Mouse (Mus musculus) right cerebral cortex, postnatal 14 days (tissue): Measurements from ENCODE around the gene Kcnc3.

ENCODE experiments used
- DNase-seq: peaks from one replicate; pipeline ENCODE4 v3.0.0; 2022

Gene Kcnc3

GRCm38 (mm10) chr7:44571811-44572210 lies 18.7 kb upstream of the Kcnc3 start:
- no peak for DNase-seq

DNA sequence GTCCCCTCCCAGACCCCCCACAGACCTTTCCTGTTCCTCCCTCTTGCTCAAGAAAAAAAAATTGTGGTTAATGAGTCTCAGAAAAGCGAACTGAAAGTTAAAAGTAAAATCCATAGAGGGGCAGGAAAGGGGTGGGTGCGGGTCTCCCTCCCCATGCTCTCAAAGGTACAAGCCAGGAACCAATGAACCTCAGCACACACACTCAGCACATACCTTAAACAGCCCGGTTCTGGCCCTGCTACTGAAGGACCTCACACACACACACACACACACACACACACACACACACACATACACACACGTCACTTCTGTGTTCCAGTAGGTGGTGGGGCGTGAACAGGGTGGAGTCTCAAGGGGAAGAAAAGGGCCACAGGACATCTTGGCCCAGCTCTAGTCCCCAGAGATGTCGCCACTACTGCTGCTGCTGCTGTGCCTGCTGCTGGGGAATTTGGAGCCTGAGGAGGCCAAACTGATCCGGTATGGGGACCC lies 18.2 kb upstream of the Kcnc3 start, which contains the start of gene Napsa:
TSS of gene Napsa (plus strand) at position 168 of the 489 bp plus-strand sequence.
- no peak for DNase-seq

DNA sequence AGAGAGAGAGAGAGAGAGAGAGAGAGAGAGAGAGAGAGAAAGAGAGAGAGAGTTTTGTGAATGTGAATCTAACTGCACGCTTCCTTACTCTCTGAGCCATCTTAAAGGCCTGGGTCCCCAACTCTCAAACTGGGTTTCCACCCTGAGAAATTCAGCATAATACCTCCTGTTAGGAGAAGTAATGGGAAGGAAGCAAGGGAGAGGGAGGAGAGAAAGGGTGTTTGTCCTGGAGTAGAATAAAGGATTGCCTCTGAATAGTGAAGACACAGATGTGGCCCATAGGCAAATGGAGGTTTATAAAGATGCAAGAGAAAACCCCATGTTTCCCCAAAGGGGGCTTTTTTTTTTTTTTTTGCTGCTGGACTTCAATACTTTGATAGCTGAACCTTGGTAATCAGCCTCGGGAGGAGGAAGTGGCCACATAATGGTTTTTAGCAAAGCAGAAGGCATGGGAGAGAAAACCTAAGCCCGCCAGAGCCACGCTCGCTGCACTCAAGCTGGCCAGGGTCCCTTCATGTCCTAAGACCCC lies 17.4 kb upstream of the Kcnc3 start:
- no peak for DNase-seq

DNA sequence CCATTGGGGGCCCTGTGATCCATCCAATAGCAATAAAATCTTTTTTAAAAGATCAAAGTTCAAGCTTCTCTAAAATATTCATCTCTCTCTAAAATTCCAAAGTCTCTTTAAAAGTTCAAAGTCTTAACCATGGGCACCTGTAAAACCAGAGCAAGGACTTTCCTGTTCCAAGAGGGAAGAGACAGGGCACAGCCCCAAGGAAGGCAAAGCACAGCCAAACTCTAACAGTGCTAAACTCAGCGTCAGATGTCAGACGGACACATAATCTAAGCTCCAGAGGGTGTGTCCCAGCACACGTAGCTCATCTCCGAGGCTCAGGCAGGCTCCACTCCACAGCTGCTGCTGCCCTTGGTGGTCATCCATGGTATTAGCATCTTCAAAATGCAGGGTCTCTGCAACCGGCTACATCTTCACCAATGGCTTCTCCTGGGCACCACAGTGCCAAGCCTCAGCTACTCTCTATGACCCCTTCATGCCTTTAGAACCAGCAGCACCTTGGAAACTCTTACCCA lies 14.1 kb upstream of the Kcnc3 start:
- no peak for DNase-seq

- no peak for DNase-seq
Measured at GRCm38 (mm10) chr7:44581637-44582036, 8.8 kb upstream of the Kcnc3 start.

GRCm38 (mm10) chr7:44582709-44583108 lies 7.8 kb upstream of the Kcnc3 start:
- DNase-seq: no peak

DNA sequence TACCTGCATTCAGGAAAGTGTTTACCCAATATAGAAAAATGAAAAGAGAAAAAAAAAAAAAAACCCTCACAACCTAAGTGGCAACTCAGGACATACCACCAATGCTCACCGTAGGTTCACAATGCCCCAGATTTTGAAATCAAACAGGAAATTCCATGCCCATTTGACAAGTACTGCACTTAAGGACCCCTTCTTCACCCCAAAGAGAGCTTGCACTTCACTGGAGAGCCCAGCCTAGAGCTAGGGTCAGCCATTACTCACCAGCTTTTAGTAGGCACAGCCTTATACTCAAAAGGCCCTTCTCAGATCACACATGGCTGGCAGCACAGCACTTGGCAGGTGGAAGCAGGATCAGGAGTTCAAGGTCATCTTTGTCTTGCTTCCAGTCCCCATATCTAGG lies 7.3 kb upstream of the Kcnc3 start:
- no peak for DNase-seq

- no peak for DNase-seq
Measured at GRCm38 (mm10) chr7:44584265-44584804, 6.1 kb upstream of the Kcnc3 start.

- no peak for DNase-seq
Measured at GRCm38 (mm10) chr7:44584921-44585320, 5.5 kb upstream of the Kcnc3 start.

DNA sequence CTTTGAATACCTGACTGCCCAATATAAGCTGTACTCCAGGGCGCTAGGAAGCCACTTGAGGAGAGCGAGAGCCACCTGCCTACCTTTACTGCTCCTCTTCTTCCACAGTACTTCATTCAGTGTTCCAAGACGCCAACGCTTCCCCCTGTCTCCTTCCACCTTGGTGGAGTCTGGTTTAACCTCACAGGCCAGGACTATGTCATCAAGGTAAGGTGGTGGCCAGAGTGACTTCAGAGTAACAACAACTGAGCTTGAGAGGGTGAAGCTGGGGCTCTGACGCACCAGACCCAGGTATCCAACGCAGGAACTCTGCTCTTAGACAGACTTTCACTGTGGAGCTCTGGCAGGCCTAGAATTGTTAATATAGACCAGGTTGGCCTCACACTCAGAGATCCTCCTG lies 4.9 kb upstream of the Kcnc3 start:
- DNase-seq: no peak

DNA sequence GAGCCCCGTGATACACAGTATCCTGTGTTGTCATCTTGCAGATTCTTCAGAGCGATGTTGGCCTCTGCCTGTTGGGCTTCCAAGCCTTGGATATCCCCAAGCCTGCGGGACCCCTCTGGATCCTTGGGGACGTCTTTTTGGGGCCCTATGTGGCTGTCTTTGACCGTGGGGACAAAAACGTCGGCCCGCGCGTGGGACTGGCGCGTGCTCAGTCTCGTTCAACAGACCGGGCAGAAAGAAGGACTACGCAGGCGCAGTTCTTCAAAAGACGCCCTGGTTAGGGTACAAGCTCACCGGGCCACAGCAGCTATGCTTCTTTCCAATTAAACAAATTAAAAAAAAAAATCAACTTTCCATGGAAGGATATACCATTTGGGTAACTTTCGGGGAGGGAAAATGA lies 3.9 kb upstream of the Kcnc3 start:
- peak; percentile 69 for DNase-seq

DNA sequence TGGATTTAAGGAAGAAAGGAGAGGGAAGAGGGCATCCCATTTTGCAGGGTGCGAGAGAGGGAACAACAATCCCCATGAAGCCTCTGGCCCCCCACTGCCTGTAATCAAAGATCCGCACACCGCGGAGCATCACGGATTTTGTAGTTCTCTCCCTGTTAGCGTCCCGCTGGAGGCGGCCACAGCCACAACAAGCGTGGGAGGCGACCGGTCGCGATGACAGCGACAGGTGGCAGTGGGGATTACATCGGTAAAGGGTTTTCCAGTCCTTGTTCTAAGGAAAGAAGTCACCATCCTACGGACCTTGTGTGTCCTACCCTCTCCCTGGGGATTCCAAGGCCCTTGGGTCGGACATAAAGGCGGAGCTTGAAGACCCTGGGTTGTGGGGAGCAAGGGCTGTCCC lies 3.5 kb upstream of the Kcnc3 start:
- DNase-seq: peak; percentile 81

DNA sequence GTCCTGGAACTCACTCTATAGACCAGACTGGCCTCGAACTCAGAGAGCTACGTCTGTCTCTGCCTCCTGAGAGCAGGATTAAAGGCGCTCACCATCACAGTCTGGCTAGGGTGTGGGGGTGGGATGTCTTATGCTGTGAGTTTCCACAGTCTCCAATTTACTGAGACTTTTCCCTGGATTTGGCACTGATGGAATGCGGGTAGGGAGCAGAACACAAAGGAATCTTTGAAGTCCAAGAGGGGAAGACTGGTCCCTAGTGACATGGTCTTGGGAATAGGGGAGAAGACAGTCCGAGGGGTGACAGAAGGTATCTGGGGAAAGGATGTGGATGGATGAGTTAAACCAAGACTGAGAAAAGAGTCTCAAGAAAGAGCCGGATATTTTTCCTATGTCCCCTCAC lies 2.8 kb upstream of the Kcnc3 start:
- no peak for DNase-seq

GRCm38 (mm10) chr7:44588338-44588737 lies 2.1 kb upstream of the Kcnc3 start:
- no peak for DNase-seq

DNA sequence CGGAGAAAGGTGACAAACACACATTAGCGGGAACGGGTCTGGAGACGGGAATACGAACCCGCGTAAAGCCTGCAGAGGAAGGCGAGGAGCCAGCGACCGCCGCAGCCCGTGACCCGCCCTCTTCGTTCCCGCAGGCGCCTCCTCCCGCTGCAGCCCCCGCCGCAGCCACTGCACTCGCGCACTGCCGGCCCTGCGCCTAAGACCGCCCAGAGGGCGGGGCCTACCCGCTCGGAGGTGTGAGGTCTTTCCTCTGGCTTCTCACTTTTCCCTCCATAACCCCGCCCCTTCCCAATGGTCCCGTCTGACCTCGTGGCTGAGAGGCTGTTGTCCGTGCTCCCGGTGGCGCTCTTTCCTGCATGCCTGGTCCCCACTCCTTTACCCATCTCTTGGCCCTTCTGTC lies 1.3 kb upstream of the Kcnc3 start:
- peak; percentile 73 for DNase-seq

GRCm38 (mm10) chr7:44589946-44590345 lies 518 bp upstream of the Kcnc3 start:
- DNase-seq: no peak

DNA sequence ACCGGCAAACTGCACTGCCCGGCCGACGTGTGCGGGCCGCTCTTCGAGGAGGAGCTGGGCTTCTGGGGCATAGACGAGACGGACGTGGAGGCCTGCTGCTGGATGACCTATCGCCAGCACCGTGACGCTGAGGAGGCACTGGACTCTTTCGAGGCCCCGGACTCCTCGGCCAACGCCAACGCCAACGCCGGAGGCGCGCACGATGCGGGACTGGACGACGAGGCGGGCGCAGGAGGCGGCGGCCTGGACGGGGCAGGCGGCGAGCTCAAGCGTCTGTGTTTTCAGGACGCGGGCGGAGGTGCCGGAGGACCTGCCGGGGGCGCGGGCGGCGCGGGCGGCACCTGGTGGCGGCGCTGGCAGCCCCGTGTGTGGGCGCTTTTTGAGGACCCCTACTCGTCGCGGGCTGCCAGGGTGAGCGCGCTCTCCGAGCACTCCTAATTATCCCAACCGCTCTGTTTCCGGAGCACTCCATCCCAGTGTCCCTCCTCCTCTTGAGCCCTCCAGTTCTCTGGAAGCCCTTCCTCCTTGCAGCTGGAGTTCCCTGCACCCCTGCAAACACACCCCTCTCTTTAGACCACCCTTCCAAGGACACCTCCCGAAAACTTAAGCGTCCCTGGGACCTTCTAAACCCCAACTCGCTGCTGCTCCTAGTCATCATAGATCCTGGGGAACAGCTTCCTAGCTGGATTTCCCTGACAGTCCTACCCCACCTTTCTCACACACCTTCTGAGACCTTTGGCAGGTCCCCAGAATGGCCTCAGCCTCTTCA lies 1.1 kb downstream of the Kcnc3 start:
- DNase-seq: no peak

GRCm38 (mm10) chr7:44593051-44593450 lies 2.6 kb downstream of the Kcnc3 start:
- no peak for DNase-seq

- peak; percentile 90 for DNase-seq
Measured at GRCm38 (mm10) chr7:44593775-44594174, 3.3 kb downstream of the Kcnc3 start.

DNA sequence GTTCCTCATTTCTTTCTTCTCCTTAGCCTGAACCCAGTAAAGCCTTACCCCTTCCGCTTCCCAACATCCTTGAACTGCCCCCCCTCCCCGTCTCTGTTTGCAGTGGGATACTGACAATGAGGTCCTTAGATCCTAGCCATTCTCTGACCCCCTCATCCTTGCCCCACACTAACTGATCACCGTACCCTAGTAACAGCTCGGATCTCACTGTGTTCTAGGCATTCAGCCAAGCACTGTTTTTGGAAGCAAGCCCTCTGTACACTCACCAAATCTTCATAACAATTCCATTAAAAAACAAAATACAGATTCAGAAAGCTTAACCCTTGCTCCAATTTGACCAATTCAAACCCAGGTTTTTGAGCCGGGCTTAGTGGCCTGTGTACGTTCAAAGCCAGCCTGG lies 3.8 kb downstream of the Kcnc3 start:
- DNase-seq: no peak

- no peak for DNase-seq
Measured at GRCm38 (mm10) chr7:44595131-44595561, 4.7 kb downstream of the Kcnc3 start.

- DNase-seq: no peak
Measured at GRCm38 (mm10) chr7:44596051-44596450, 5.6 kb downstream of the Kcnc3 start.

- no peak for DNase-seq
Measured at GRCm38 (mm10) chr7:44596996-44597538, 6.6 kb downstream of the Kcnc3 start.

DNA sequence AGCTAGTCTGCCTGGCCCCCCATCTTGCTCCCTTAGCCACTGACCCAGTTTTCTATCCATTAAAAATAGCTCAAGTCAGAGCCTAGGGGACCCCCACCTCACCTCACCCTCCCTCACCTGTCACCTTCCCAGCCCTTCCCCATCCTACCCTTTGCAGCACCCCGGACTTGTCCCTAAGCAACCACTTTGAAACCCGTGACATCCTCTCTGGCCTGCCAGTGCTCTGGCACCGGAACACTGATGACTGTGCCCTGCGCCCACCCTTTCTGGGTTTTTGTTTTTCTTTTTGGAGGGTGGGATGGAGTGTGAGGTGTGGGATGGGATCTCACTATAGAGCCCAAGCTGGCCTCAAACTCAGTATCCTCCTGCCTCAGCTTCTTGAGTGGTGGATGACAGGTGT lies 7.2 kb downstream of the Kcnc3 start:
- DNase-seq: no peak
